ENCODE assay signal across 29 mouse cellular contexts in genomic region chr9:78648641-78649040, GRCm38 (mm10). TPM values are rescaled to one million over a fixed set of nuclear protein-coding genes. Genes with fewer than 3 reads are reported as not detected.
DNase-seq lines count a peak whose midpoint lies in the region; ATAC-seq and TF ChIP-seq lines count a peak whose summit lies in the region.
"Had no signal": no experiment of that assay in that cellular context is flagged by ENCODE, and none has a peak within 500 bp of the region (broad histone marks: within the 10 kb centered on the region; RNA-seq: fewer than 3 reads in every experiment).

No protein-coding gene starts in this region.

- H3K9ac ChIP-seq in midbrain, postnatal 0 days (replicated peaks; ENCODE audit: low read length, poor library complexity, severe bottlenecking): no peak overlapping the region
- H3K9ac ChIP-seq in midbrain, embryonic 15.5 days: no peak overlapping the region
- no peak overlapping the region for H3K9ac ChIP-seq in stomach, embryonic 16.5 days (ENCODE audit: low read length)
- H3K9ac ChIP-seq: embryonic facial prominence, embryonic 13.5 days; forebrain, embryonic 12.5 days; heart, embryonic 15.5 days; hindbrain, embryonic 15.5 days; liver, postnatal 0 days had no signal

- no peaks in the 10 kb centered on the region for H3K36me3 ChIP-seq in midbrain, postnatal 0 days (ENCODE audit: insufficient read depth, low read length)
- H3K36me3 ChIP-seq in midbrain, embryonic 15.5 days (replicated peaks): no peaks in the 10 kb centered on the region
- no peaks in the 10 kb centered on the region for H3K36me3 ChIP-seq in stomach, embryonic 16.5 days (ENCODE audit: control insufficient read depth, insufficient read depth, low read length)
- H3K36me3 ChIP-seq: embryonic facial prominence, embryonic 13.5 days; forebrain, embryonic 12.5 days; heart, embryonic 15.5 days; hindbrain, embryonic 15.5 days had no signal

- 19% methylated on average over 8 of the region's 8 CpGs for WGBS in cerebellum, adult 2 months
- WGBS in midbrain, postnatal 0 days: 90% methylated on average over 8 of the region's 8 CpGs
- 84% methylated on average over 8 of the region's 8 CpGs for WGBS in midbrain, embryonic 15.5 days
- 71% methylated on average over 8 of the region's 8 CpGs for WGBS in stomach, embryonic 16.5 days

- H3K27ac ChIP-seq in cerebellum, adult 2 months (ENCODE audit: insufficient read depth, low read length): no peak overlapping the region
- no peak overlapping the region for H3K27ac ChIP-seq in midbrain, postnatal 0 days (ENCODE audit: low read depth, low read length)
- no peak overlapping the region for H3K27ac ChIP-seq in midbrain, embryonic 15.5 days
- H3K27ac ChIP-seq in stomach, embryonic 16.5 days (ENCODE audit: low read length): peak overlapping the region; percentile 21
- H3K27ac ChIP-seq: embryonic facial prominence, embryonic 13.5 days; forebrain, embryonic 12.5 days; gastrocnemius, adult 2 months; heart, embryonic 15.5 days; hindbrain, embryonic 15.5 days had no signal

- no peak for ATAC-seq in midbrain, postnatal 0 days (ENCODE audit: low FRiP score)
- ATAC-seq in midbrain, embryonic 15.5 days (replicated peaks): no peak
- no peak; the same call in 1 of the 2 replicates for ATAC-seq in stomach, embryonic 16.5 days (ENCODE audit: insufficient read depth, low FRiP score)
- ATAC-seq: liver, postnatal 0 days had no signal

- no peaks in the 10 kb centered on the region for H3K27me3 ChIP-seq in cerebellum, adult 2 months (ENCODE audit: control insufficient read depth, insufficient read depth, low read length)
- H3K27me3 ChIP-seq in midbrain, postnatal 0 days (ENCODE audit: insufficient read depth, low read length): no peaks in the 10 kb centered on the region
- no peaks in the 10 kb centered on the region for H3K27me3 ChIP-seq in midbrain, embryonic 15.5 days (replicated peaks)
- no peaks in the 10 kb centered on the region for H3K27me3 ChIP-seq in stomach, embryonic 16.5 days (ENCODE audit: control insufficient read depth, insufficient read depth, low read length)
- H3K27me3 ChIP-seq: CH12.LX; embryonic facial prominence, embryonic 13.5 days; forebrain, embryonic 12.5 days; heart, embryonic 15.5 days; hindbrain, embryonic 15.5 days had no signal

- no peak for TF ChIP-seq CTCF in cerebellum, adult 2 months (IDR thresholded peaks at IDR 0.05; ENCODE audit: borderline replicate concordance, insufficient read depth, low read depth, low read length)
- TF ChIP-seq CTCF in midbrain, postnatal 0 days (IDR thresholded peaks at IDR 0.05): no peak

- no peaks in the 10 kb centered on the region for H3K9me3 ChIP-seq in midbrain, postnatal 0 days (ENCODE audit: low read length)
- no peaks in the 10 kb centered on the region for H3K9me3 ChIP-seq in midbrain, embryonic 15.5 days
- H3K9me3 ChIP-seq in stomach, embryonic 16.5 days (replicated peaks; ENCODE audit: control insufficient read depth, low read length): no peaks in the 10 kb centered on the region
- H3K9me3 ChIP-seq: embryonic facial prominence, embryonic 13.5 days; forebrain, embryonic 12.5 days; G1E; heart, embryonic 15.5 days; hindbrain, embryonic 15.5 days had no signal

- H3K4me2 ChIP-seq in midbrain, postnatal 0 days (ENCODE audit: low read depth, low read length, poor library complexity, severe bottlenecking): no peak overlapping the region
- H3K4me2 ChIP-seq in midbrain, embryonic 15.5 days: no peak overlapping the region
- H3K4me2 ChIP-seq in stomach, embryonic 16.5 days (ENCODE audit: low read depth, low read length): no peak overlapping the region
- H3K4me2 ChIP-seq: embryonic facial prominence, embryonic 13.5 days; forebrain, embryonic 12.5 days; heart, embryonic 15.5 days; hindbrain, embryonic 15.5 days; liver, embryonic 11.5 days; midbrain, embryonic 11.5 days had no signal

- DNase-seq in cerebellum, postnatal 14 days: peak; percentile 20 to 24
- no peak for DNase-seq in cerebellum, adult 2 months
- peak; percentile 50 for DNase-seq in midbrain, postnatal 0 days (ENCODE audit: low spot score)
- DNase-seq in adrenal gland, postnatal 36 days: peak; percentile 6 to 18
- DNase-seq in kidney, postnatal 36 days: no peak
- DNase-seq: B cell, adult 2 months; cerebellum, adult 9-10 months; embryo, embryonic 11 days; gastrocnemius, adult 2 months; heart, postnatal 4 days; kidney, adult 18-20 months; kidney, postnatal 10 days; liver, postnatal 0 days; lung, postnatal 10 days; right cerebral cortex, postnatal 14 days; thymus, postnatal 25 days had no signal

- no peaks in the 10 kb centered on the region for H3K4me1 ChIP-seq in cerebellum, adult 2 months (ENCODE audit: control insufficient read depth, insufficient read depth, low read length)
- no peaks in the 10 kb centered on the region for H3K4me1 ChIP-seq in midbrain, postnatal 0 days (ENCODE audit: insufficient read depth, low read length)
- H3K4me1 ChIP-seq in midbrain, embryonic 15.5 days: no peaks in the 10 kb centered on the region
- H3K4me1 ChIP-seq in stomach, embryonic 16.5 days (ENCODE audit: control insufficient read depth, insufficient read depth, low read length): peaks cover 3% of the 10 kb centered on the region; the same call in 1 of the 2 replicates
- H3K4me1 ChIP-seq: embryonic facial prominence, embryonic 13.5 days; forebrain, embryonic 12.5 days; heart, embryonic 15.5 days; hindbrain, embryonic 15.5 days had no signal

- H3K4me3 ChIP-seq in cerebellum, adult 2 months (replicated peaks; ENCODE audit: insufficient read depth, low read depth, low read length): no peak overlapping the region
- H3K4me3 ChIP-seq in midbrain, postnatal 0 days (ENCODE audit: low read depth, low read length): no peak overlapping the region
- H3K4me3 ChIP-seq in midbrain, embryonic 15.5 days: no peak overlapping the region
- no peak overlapping the region for H3K4me3 ChIP-seq in stomach, embryonic 16.5 days (replicated peaks; ENCODE audit: low read length)
- H3K4me3 ChIP-seq: embryonic facial prominence, embryonic 13.5 days; erythroblast, embryonic 14.5 days; forebrain, embryonic 12.5 days; gastrocnemius, adult 2 months; heart, embryonic 15.5 days; hindbrain, embryonic 15.5 days had no signal

- no peak for TF ChIP-seq POLR2A in cerebellum, adult 2 months (IDR thresholded peaks at IDR 0.05; ENCODE audit: borderline replicate concordance, insufficient read depth, low read length)

RNA-seq across cellular contexts. Expression of gene Cd109, which starts 33.3 kb away (rescaled TPM):
- polyA plus RNA-seq in cerebellum, adult 2 months (2012; rRNA removed): 0.20 and 0.33 TPM in 2 replicates
- total RNA-seq in midbrain, postnatal 0 days (2014; rRNA removed): 2.4 and 4.2 TPM in 2 replicates
- 0.86 and 1.1 TPM in 2 replicates for polyA plus RNA-seq in midbrain, postnatal 0 days (2015; fragmentation: Nextera tagmentation; extraction: Ambion mirVana)
- polyA plus RNA-seq in midbrain, embryonic 15.5 days (2015; fragmentation: Nextera tagmentation; extraction: Ambion mirVana): 0.92 and 1.1 TPM in 2 replicates
- under 1 TPM; 0.26 to 0.30 TPM for total RNA-seq in adrenal gland, postnatal 36 days (2021)
- 13.6 and 14.1 TPM in 2 replicates for polyA plus RNA-seq in stomach, embryonic 16.5 days (2015; fragmentation: Nextera tagmentation; extraction: Ambion mirVana)
- total RNA-seq: monocyte, adult 5-6 weeks; neutrophil, adult 5-6 weeks had no signal
- polyA plus RNA-seq: erythroblast, embryonic 14.5 days had no signal

Comparison
In these comparisons a context has a peak if more than half of its experiments do, and no peak if none do; other contexts are left out.
1. DNase-seq: peak in cerebellum, postnatal 14 days (2 of 2), midbrain, postnatal 0 days (single experiment) and adrenal gland, postnatal 36 days (2 of 2); none in cerebellum, adult 2 months (0 of 2) and kidney, postnatal 36 days (0 of 2).